Mouse (Mus musculus): ENCODE measurements around the gene Slc12a7.

GRCm38 (mm10) chr13:73709491-73709890 is 23.4 kb upstream of the Slc12a7 start:
- no peak for TF ChIP-seq CTCF (IDR thresholded peaks at IDR 0.05; ENCODE audit: low read depth)
- TF ChIP-seq EP300 (IDR thresholded peaks at IDR 0.05; ENCODE audit: low read depth) = no peak
